Mouse (Mus musculus): ENCODE results near the gene Tuba4a.

DNA sequence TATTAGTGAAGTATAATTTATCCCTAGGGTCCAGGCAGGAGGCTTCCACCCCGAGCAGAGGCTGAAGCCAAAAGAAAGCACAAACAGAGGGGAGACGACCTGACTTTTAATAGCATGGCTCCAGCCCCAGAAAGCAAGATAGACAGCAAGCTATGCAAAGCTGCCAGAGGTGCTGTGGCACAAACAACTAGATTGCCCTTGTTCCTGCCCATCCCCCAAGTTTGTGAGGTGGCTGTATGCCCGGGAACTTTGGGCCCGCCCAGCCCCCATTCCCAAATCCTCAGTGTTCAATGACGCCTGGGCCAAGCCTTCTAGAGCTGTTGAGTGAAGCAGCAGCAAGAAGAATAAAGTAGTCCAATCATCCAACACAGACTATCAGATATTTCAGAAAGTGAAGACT lies 4.8 kb downstream of the Tuba4a start:
- TF ChIP-seq CTCF (IDR thresholded peaks at IDR 0.05; ENCODE audit: extremely low read depth, insufficient read depth, insufficient read length, insufficient replicate concordance) (no peak), POLR2A (IDR thresholded peaks at IDR 0.05; ENCODE audit: low read depth, low read length) (no peak)
